Mouse (Mus musculus): ENCODE data around the gene Ddx3x. TPM values are rescaled to one million over a fixed set of nuclear protein-coding genes. Genes with fewer than 3 reads are reported as not detected.

The Ddx3x gene
- total and polyA plus RNA-seq, 2 experiments from 2014 or later, result 92.2 to 110 TPM

- Histone ChIP-seq H3K4me2 (ENCODE audit: low read depth, low read length) (no peak overlapping the region), H3K4me1 (ENCODE audit: insufficient read depth, low read length) (no peaks in the 10 kb centered on the region; the same call in 1 of the 2 replicates), H3K27ac (no peak overlapping the region), H3K9me3 (ENCODE audit: low read length) (no peaks in the 10 kb centered on the region), H3K9ac (replicated peaks; ENCODE audit: low read length) (no peak overlapping the region), H3K27me3 (ENCODE audit: insufficient read depth, low read length) (no peaks in the 10 kb centered on the region), H3K36me3 (ENCODE audit: insufficient read depth, low read length) (no peaks in the 10 kb centered on the region), H3K4me3 (ENCODE audit: low read length) (no peak overlapping the region)
- no peak for TF ChIP-seq CTCF (IDR thresholded peaks at IDR 0.05; ENCODE audit: low read depth)
- WGBS, result 61% methylated on average over 3 of the region's 3 CpGs
- DNase-seq (ENCODE audit: low spot score) (no peak), ATAC-seq (no peak)
Observed at GRCm38 (mm10) chrX:13245027-13245426, 35.7 kb upstream of the Ddx3x start.

- Histone ChIP-seq H3K27ac (no peak overlapping the region), H3K36me3 (ENCODE audit: insufficient read depth, low read length) (no peaks in the 10 kb centered on the region), H3K4me1 (ENCODE audit: insufficient read depth, low read length) (no peaks in the 10 kb centered on the region), H3K9ac (replicated peaks; ENCODE audit: low read length) (no peak overlapping the region), H3K4me2 (ENCODE audit: low read depth, low read length) (no peak overlapping the region), H3K4me3 (ENCODE audit: low read length) (no peak overlapping the region), H3K27me3 (ENCODE audit: insufficient read depth, low read length) (no peaks in the 10 kb centered on the region), H3K9me3 (ENCODE audit: low read length) (no peaks in the 10 kb centered on the region)
- DNase-seq (ENCODE audit: low spot score) (no peak), ATAC-seq (no peak)
- WGBS, result 77% methylated on average over 4 of the region's 4 CpGs
- TF ChIP-seq CTCF (IDR thresholded peaks at IDR 0.05; ENCODE audit: low read depth), result no peak
Observed at GRCm38 (mm10) chrX:13251683-13252082, 29.1 kb upstream of the Ddx3x start.

DNA sequence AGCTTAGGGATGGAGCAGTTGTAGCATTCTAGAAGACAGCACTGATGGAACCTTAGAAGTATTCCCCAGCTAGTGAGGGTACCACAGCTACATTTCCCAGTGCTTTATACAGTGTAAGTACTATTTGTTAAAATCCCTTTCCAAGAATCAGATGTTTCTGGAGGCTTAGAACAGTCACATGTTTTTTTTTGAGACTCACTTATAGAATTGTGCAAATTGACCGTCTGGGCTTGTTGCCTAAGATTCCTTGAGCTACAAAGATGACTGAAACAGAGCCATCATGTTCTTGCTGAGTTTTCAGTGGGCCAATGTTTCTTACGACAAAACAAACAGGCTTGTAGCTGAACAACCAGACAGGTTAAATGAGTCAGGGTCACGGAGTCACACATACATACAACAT lies 26.5 kb upstream of the Ddx3x start:
- DNase-seq (ENCODE audit: low spot score) (no peak), ATAC-seq (no peak)
- H3K27me3 ChIP-seq (ENCODE audit: insufficient read depth, low read length), result no peaks in the 10 kb centered on the region
- H3K4me1 ChIP-seq (ENCODE audit: insufficient read depth, low read length), result no peaks in the 10 kb centered on the region
- no peak overlapping the region for H3K9ac ChIP-seq (replicated peaks; ENCODE audit: low read length)
- no peak for TF ChIP-seq CTCF (IDR thresholded peaks at IDR 0.05; ENCODE audit: low read depth)
- H3K9me3 ChIP-seq (ENCODE audit: low read length), result no peaks in the 10 kb centered on the region
- 87% methylated on average over 3 of the region's 3 CpGs for WGBS
- H3K27ac ChIP-seq, result no peak overlapping the region
- H3K4me3 ChIP-seq (ENCODE audit: low read length), result no peak overlapping the region
- no peaks in the 10 kb centered on the region for H3K36me3 ChIP-seq (ENCODE audit: insufficient read depth, low read length)
- H3K4me2 ChIP-seq (ENCODE audit: low read depth, low read length), result no peak overlapping the region

- 53% methylated on average over 3 of the region's 3 CpGs for WGBS
- no peaks in the 10 kb centered on the region for H3K4me1 ChIP-seq (ENCODE audit: insufficient read depth, low read length)
Observed at GRCm38 (mm10) chrX:13263356-13263755, 17.4 kb upstream of the Ddx3x start.

DNA sequence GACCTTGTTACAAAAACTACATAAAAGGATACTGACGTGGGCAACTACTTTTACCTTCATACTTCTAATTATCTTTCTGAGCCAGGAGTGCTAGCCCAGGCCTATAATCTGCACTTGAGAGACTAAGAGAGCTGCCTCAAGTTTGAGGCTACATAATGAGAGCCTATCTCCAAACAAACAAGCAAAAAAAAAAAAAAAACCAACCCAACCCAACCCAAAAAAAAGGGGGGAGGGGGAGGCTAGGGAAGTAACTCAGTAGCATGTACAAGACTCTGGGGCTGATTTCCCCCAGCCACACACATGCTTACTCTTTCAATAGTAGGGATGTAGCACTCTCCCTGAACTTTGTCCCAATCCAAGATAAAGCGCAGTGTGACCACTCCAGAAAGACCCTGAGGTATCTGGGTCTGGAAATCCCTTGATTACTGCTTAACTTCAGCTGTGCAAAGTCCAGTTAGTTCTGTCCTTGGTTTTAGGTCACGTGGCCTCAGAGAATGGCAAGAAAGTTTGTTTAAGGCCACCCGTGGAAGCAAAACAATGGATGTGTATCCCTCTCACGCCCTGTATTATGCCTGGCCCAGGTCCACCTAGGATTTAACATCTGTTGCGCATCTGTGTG lies 5.1 kb upstream of the Ddx3x start:
- H3K4me2 ChIP-seq (ENCODE audit: low read depth, low read length), result no peak overlapping the region
- ATAC-seq, result no peak
- no peak overlapping the region for H3K4me3 ChIP-seq (ENCODE audit: low read length)
- no peak for TF ChIP-seq CTCF (IDR thresholded peaks at IDR 0.05; ENCODE audit: low read depth)
- 76% methylated on average over 6 of the region's 6 CpGs for WGBS
- no peaks in the 10 kb centered on the region for H3K9me3 ChIP-seq (ENCODE audit: low read length)
- no peak for DNase-seq (ENCODE audit: low spot score)
- H3K9ac ChIP-seq (replicated peaks; ENCODE audit: low read length), result no peak overlapping the region
- H3K4me1 ChIP-seq (ENCODE audit: insufficient read depth, low read length), result no peaks in the 10 kb centered on the region
- no peaks in the 10 kb centered on the region for H3K36me3 ChIP-seq (ENCODE audit: insufficient read depth, low read length)
- H3K27ac ChIP-seq, result no peak overlapping the region
- H3K27me3 ChIP-seq (ENCODE audit: insufficient read depth, low read length), result no peaks in the 10 kb centered on the region

More at GRCm38 (mm10) chrX:13263356-13263755, 17.4 kb upstream of the Ddx3x start:
- H3K9ac ChIP-seq (replicated peaks; ENCODE audit: low read length), result no peak overlapping the region
- H3K27me3 ChIP-seq (ENCODE audit: insufficient read depth, low read length), result no peaks in the 10 kb centered on the region
- H3K9me3 ChIP-seq (ENCODE audit: low read length), result no peaks in the 10 kb centered on the region
- no peak overlapping the region for H3K27ac ChIP-seq
- H3K4me3 ChIP-seq (ENCODE audit: low read length), result no peak overlapping the region
- no peak for TF ChIP-seq CTCF (IDR thresholded peaks at IDR 0.05; ENCODE audit: low read depth)
- ATAC-seq (no peak), DNase-seq (ENCODE audit: low spot score) (no peak)
- H3K4me2 ChIP-seq (ENCODE audit: low read depth, low read length), result no peak overlapping the region
- no peaks in the 10 kb centered on the region for H3K36me3 ChIP-seq (ENCODE audit: insufficient read depth, low read length)

DNA sequence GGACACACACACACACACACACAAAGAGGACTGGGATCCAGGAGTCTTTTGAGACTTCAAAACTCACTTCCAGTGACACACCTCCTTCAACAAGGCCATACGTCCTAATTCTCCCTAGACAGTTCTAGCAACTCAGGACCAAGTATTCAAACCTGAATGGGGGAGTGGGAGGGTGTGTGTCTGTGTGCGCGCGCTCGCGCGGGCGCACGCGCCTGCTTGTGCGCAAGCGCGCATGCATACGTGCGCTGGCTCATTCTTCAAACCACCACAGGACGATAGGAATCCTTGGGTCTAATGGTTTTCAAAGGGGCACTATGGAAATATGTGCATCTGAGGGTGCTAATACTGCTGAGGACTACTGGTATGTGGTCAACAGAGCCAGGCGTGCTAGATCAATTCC lies 1.8 kb upstream of the Ddx3x start:
- TF ChIP-seq CTCF (IDR thresholded peaks at IDR 0.05; ENCODE audit: low read depth), result no peak
- Histone ChIP-seq H3K4me1 (ENCODE audit: insufficient read depth, low read length) (no peaks in the 10 kb centered on the region), H3K36me3 (ENCODE audit: insufficient read depth, low read length) (no peaks in the 10 kb centered on the region), H3K27me3 (ENCODE audit: insufficient read depth, low read length) (no peaks in the 10 kb centered on the region), H3K4me3 (ENCODE audit: low read length) (no peak overlapping the region), H3K27ac (no peak overlapping the region), H3K4me2 (ENCODE audit: low read depth, low read length) (no peak overlapping the region), H3K9ac (replicated peaks; ENCODE audit: low read length) (no peak overlapping the region), H3K9me3 (ENCODE audit: low read length) (no peaks in the 10 kb centered on the region)
- DNase-seq (ENCODE audit: low spot score) (no peak), ATAC-seq (no peak)
- WGBS, result 80% methylated on average over 17 of the region's 17 CpGs

DNA sequence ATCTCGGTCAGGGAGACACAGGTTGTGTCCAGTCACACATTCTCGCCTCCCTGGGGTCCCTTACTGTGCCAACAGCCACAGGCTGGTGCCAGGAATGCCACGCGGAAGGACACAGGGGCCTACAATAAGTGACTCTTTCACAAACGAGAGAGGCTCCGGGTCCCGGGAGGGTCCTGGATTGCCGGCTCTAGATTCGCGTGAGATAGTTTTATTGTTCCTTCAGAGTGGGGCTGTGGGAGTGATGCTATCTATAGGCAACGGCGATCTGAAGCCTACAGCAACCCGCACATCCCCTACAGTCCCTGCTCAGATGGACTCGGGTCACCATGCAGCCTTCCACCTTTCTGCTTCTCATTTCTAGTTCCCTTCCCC lies 747 bp upstream of the Ddx3x start:
- Histone ChIP-seq H3K4me1 (ENCODE audit: insufficient read depth, low read length) (no peaks in the 10 kb centered on the region), H3K4me2 (ENCODE audit: low read depth, low read length) (peak overlapping the region; percentile 68), H3K27ac (peak overlapping the region; percentile 99), H3K9me3 (ENCODE audit: low read length) (no peaks in the 10 kb centered on the region), H3K9ac (replicated peaks; ENCODE audit: low read length) (peak overlapping the region; percentile 97), H3K36me3 (ENCODE audit: insufficient read depth, low read length) (no peaks in the 10 kb centered on the region), H3K27me3 (ENCODE audit: insufficient read depth, low read length) (no peaks in the 10 kb centered on the region), H3K4me3 (ENCODE audit: low read length) (peak overlapping the region; percentile 90)
- TF ChIP-seq CTCF (IDR thresholded peaks at IDR 0.05; ENCODE audit: low read depth), result no peak
- DNase-seq (ENCODE audit: low spot score), result peak; percentile 70
- no peak; the same call in none of the 2 replicates for ATAC-seq
- 2% methylated on average over 14 of the region's 14 CpGs for WGBS

Data from hindbrain, postnatal 0 days (tissue).